Mouse (Mus musculus) limb, embryonic 14.5 days (tissue): ENCODE measurements at regions not wholly inside any gene's neighbourhood (a gene's known extent, or its start where the extent isn't known, plus 50 kb on each side); places are given as distances from the start of the nearest gene placed in this dataset.

Source experiments
- ATAC-seq: fragments of 200-750 bp; cut with Nextera tagmentation; 2 replicates; pipeline ENCODE4 v1.8.0; 2017; ENCODE audit warnings: low read depth, moderate number of reproducible peaks, moderate TSS enrichment; ENCODE audit not compliant: low FRiP score
- DNase-seq: peaks from one replicate; pipeline ENCODE4 v3.0.0-alpha.2; 2015; ENCODE audit warnings: low spot score
- H3K27ac ChIP-seq: fragments of 300-500 bp; sonication (generic); replicated peaks from 2 replicates; pipeline ENCODE4 v1.5.1; 2014; ENCODE audit warnings: low read depth, mild to moderate bottlenecking, low read length, moderate library complexity, mixed read lengths
- H3K27me3 ChIP-seq: fragments of 300-500 bp; sonication (generic); 2 replicates; pipeline ENCODE4 v1.6.1; 2014; ENCODE audit warnings: low read length, mixed read lengths; ENCODE audit not compliant: control insufficient read depth, insufficient read depth
- H3K36me3 ChIP-seq: fragments of 300-500 bp; sonication (generic); 2 replicates; pipeline ENCODE4 v1.6.1; 2014; ENCODE audit warnings: mild to moderate bottlenecking, low read length, moderate library complexity, mixed read lengths; ENCODE audit not compliant: control insufficient read depth, insufficient read depth
- H3K4me1 ChIP-seq: fragments of 300-500 bp; sonication (generic); 2 replicates; pipeline ENCODE4 v1.6.1; 2014; ENCODE audit warnings: antibody characterized with exemption, low read length, mixed read lengths; ENCODE audit not compliant: control insufficient read depth, insufficient read depth
- H3K4me2 ChIP-seq: fragments of 300-500 bp; sonication (generic); replicated peaks from 2 replicates; pipeline ENCODE4 v1.6.1; 2014; ENCODE audit warnings: low read depth, mild to moderate bottlenecking, low read length, moderate library complexity; ENCODE audit not compliant: severe bottlenecking
- H3K4me3 ChIP-seq: fragments of 300-500 bp; sonication (generic); replicated peaks from 2 replicates; pipeline ENCODE4 v1.5.1; 2014; ENCODE audit warnings: low read length
- H3K9ac ChIP-seq: fragments of 300-500 bp; sonication (generic); 2 replicates; pipeline ENCODE4 v1.6.1; 2014; ENCODE audit warnings: mild to moderate bottlenecking, low read depth, low read length, moderate library complexity; ENCODE audit not compliant: severe bottlenecking
- H3K9me3 ChIP-seq: fragments of 300-500 bp; sonication (generic); 2 replicates; pipeline ENCODE4 v1.6.1; 2016; ENCODE audit warnings: low read length; ENCODE audit not compliant: control insufficient read depth
- POLR2A ChIP-seq: fragments of 200-500 bp; IDR thresholded peaks from 2 replicates; pipeline ENCODE4 v1.8.0; 2012; ENCODE audit warnings: inconsistent platforms, mild to moderate bottlenecking, moderate library complexity, borderline replicate concordance; ENCODE audit not compliant: insufficient read depth, insufficient read length; ENCODE audit errors: extremely low read depth
- WGBS: fragments of 180-500 bp; shearing (Covaris S2); extraction: QIAGEN DNeasy Blood & Tissue Kit; methylation state at CpG from one replicate; pipeline ENCODE4 v1.1.7; 2014; 5-methylcytosine and 5-hydroxymethylcytosine counted together

DNA sequence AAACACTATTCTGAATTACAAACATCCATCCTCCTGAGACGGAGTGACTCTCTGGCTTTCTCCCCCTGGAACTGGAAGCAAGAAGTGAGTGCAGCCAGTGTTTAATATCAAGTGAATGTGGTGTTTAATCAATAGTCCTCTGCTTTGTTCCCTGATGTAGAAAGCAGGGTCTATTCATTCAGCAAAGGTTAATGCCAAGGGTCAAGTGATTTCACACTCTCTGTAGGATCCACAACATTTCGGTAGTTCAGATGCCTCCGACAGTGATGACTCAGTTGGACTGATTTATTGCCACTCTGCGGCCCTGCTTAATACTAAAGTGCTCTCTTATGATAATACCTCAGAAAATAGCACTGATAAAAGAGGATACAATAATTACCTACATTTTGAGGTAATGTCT is 235.6 kb upstream of the Arrdc3 start:
- H3K4me3 ChIP-seq, result no peak overlapping the region
- no peaks in the 10 kb centered on the region for H3K4me1 ChIP-seq
- DNase-seq (no peak), ATAC-seq (no peak)
- no peaks in the 10 kb centered on the region for H3K9me3 ChIP-seq
- no peaks in the 10 kb centered on the region for H3K27me3 ChIP-seq
- no peak for TF ChIP-seq POLR2A
- no peak overlapping the region for H3K9ac ChIP-seq
- 59% methylated on average over 4 of the region's 4 CpGs for WGBS
- no peaks in the 10 kb centered on the region for H3K36me3 ChIP-seq
- no peak overlapping the region for H3K27ac ChIP-seq
- H3K4me2 ChIP-seq, result no peak overlapping the region

DNA sequence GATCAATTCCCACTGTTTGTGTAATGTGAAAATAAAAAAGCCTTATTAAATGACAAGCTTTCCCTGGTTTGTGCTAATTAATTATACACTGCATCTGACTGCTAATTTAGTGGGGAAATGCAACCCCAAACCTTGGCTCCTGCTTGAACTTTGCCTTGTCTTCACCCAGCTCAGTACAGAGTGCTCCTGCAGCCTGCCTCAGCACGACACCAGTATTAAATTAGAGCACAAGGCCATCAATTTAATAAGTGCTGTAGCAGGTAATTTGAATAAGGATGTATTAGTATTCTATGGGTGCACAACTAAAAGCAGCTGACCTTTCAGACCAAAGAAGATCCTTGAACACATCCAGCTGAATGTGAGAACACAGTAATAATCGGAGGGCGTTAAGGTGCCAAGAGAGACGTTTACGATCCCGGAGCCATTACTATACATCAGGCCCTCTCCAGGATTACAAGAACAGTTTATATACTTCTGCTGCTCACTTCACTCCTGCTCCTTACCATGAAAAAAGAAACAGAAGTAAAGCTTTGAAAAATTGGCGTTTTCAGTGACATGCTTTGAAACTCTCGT is 230.1 kb upstream of the Arrdc3 start:
- no peak overlapping the region for H3K27ac ChIP-seq
- H3K4me1 ChIP-seq, result no peaks in the 10 kb centered on the region
- no peak overlapping the region for H3K9ac ChIP-seq
- H3K4me2 ChIP-seq, result no peak overlapping the region
- no peaks in the 10 kb centered on the region for H3K36me3 ChIP-seq
- DNase-seq, result no peak
- no peak for ATAC-seq
- no peak for TF ChIP-seq POLR2A
- no peaks in the 10 kb centered on the region for H3K27me3 ChIP-seq
- no peaks in the 10 kb centered on the region for H3K9me3 ChIP-seq
- 30% methylated on average over 8 of the region's 8 CpGs for WGBS
- H3K4me3 ChIP-seq, result no peak overlapping the region

DNA sequence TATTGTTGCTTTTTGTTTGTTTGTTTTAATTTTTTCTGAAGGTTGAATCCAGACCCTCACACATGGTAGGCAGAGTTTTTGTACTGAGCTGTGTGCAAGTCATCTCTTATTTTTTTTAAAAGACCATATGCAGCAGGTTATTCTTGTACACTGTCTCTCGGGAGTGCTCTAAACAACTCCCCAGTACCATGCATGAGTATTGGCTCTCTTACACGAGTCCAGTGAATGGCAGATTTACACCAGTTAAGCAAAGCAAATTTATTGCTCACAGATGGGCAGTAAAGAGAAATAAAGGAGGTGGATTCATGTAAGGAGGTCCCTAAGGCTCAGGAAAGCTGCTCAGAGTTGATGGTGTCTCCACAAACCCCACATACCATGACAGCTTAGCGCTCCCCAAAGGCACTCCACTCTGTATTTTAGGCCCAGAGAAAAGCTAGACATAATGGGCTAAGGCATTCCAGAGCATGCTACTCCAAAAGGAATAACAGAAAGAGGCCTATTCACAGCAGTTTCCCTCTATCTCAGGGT is 216.9 kb upstream of the Arrdc3 start:
- ATAC-seq (peak; percentile 91), DNase-seq (peak; percentile 35)
- TF ChIP-seq POLR2A, result no peak
- Histone ChIP-seq H3K4me3 (no peak overlapping the region), H3K4me2 (no peak overlapping the region), H3K9me3 (no peaks in the 10 kb centered on the region), H3K36me3 (no peaks in the 10 kb centered on the region), H3K27ac (no peak overlapping the region), H3K9ac (no peak overlapping the region), H3K27me3 (no peaks in the 10 kb centered on the region), H3K4me1 (no peaks in the 10 kb centered on the region)
- WGBS, result 27% methylated on average over 3 of the region's 3 CpGs

DNA sequence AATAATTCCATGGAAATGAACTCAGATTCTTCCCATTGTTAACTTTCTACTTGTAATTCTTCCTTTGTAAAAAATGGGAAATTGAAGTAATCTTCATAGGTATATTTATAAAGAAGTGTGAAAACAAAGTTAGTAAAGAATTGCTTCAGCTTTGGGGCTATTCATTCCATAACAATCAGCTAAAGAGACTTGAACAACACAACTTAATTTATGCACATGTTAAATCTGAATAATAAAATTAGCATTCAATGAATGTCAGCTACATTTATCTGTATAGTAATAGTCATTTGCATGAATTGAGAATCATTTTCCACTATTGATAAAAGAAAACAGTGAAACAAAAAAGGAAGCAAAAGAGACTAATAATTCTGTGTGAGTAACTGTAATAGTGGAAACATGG is 193.3 kb upstream of the Arrdc3 start:
- no peak for ATAC-seq
- no peak overlapping the region for H3K27ac ChIP-seq
- no peak overlapping the region for H3K4me2 ChIP-seq
- H3K4me3 ChIP-seq, result no peak overlapping the region
- no peak for DNase-seq
- no peak for TF ChIP-seq POLR2A
- H3K4me1 ChIP-seq, result no peaks in the 10 kb centered on the region
- H3K36me3 ChIP-seq, result no peaks in the 10 kb centered on the region
- no peak overlapping the region for H3K9ac ChIP-seq
- H3K27me3 ChIP-seq, result no peaks in the 10 kb centered on the region
- no peaks in the 10 kb centered on the region for H3K9me3 ChIP-seq

DNA sequence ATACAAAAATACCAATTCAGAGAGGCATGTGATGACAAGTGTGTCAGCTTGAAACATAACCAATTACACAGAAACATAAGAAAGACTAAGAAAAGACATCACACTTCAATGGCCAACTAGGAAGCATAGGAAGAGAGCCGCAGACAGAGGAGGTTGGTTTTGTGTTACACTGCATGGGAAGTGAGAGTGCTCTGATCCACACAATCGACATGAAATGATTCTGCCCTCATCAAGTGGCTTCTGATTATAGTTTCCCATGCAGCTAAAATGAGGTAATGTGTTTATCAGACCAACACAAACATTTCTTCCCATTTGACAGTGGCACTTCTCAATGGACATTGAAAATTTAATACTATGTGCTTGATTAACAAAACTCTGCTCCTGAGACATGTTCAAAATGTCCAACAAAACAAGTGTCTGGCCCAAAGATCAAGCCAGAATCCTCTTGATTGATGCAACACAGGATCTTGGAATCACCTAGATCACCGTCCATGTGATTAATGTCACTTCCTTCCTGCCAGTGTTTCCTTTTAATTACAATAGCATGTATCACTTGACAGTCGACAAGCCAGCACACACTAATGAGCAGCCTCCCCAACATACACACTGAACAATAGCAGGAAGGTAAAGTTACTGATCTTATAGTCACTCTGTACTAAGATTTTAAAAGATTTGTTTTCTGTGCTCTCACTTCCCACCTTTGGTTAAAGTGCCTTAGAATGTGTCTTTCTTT is 192.4 kb upstream of the Arrdc3 start:
- ATAC-seq (no peak), DNase-seq (no peak)
- Histone ChIP-seq H3K4me2 (no peak overlapping the region), H3K9me3 (no peaks in the 10 kb centered on the region), H3K4me3 (no peak overlapping the region), H3K4me1 (no peaks in the 10 kb centered on the region), H3K9ac (no peak overlapping the region), H3K27ac (no peak overlapping the region), H3K36me3 (no peaks in the 10 kb centered on the region), H3K27me3 (no peaks in the 10 kb centered on the region)
- no peak for TF ChIP-seq POLR2A
- WGBS, result 53% methylated on average over 4 of the region's 4 CpGs
